Mouse (Mus musculus) monocyte, adult 2 months (primary cell): ENCODE results near the gene Lrrc19.
"Not testable (repeated sequence)": the region's sequence is repeated elsewhere in the genome, so short reads cannot be mapped to it uniquely, and the experiment has no call there.

ENCODE experiments used
- DNase-seq, 2 experiments: peaks; one replicate each; pipeline ENCODE4 v3.0.0; 2022; ENCODE audit warnings: low spot score in 2 of 2, low read depth in 1 of 2

Lrrc19 gene

DNA sequence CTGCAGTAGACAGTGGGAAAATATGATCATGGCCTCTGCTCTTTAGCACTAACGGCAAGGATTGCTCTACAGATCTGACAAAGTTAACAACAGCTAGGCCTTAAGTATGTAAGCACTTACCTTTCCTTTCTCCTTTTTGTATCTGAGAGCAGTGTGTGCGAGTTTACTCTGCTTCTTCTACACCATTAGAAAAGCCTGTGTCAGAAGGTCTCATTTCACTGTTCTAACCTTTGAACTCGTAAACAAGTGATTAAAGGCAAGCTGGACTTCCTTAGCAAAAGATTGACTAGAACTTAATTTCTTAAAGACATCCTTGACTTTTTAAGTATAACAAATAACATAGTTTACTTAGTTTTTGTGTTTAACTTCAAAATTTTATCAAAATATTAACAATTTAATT lies at the start of gene Lrrc19:
Gene Lrrc19, minus strand, starts transcription at position 225 of the 400 bp plus-strand sequence.
- DNase-seq: no peak

DNA sequence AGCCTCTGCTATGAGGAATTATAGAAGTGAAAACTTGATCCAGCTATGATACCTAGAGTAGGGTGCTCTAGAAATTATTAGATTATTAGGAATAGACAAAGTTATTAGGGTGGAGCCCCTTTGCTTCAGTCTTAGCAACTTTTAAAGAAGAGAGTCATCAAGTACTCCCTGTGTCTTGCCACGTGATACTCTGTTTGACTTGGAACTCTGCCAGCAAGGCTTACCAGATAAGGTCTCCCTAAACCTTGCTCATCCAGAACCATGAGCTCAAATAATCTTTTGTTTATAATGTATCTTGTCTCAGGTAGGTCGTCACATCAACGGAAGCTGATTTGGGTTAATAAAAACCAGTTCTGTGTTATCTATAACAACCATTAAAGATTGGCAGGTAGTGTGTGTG lies 46.4 kb upstream of the Lrrc19 start:
- no peak for DNase-seq

DNA sequence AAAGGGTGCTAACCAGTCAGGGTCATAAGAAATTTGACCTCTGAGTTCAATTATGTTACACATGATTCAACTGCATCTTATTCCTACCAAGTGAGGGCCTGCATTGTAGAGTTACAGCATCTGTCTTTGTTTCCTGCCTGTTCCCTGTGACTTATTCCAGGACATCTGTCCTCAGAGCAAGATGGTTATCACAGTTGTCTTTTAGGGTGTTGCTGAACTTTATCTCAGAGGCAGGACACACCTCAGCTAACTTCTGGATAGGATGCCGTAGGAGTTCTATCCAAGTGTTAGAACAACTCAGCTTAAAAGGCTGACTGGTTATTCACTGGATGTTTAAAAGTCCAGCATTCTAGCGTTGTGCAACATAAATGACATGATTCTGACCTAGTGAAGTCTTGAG lies 42.2 kb upstream of the Lrrc19 start:
- DNase-seq: no peak

DNA sequence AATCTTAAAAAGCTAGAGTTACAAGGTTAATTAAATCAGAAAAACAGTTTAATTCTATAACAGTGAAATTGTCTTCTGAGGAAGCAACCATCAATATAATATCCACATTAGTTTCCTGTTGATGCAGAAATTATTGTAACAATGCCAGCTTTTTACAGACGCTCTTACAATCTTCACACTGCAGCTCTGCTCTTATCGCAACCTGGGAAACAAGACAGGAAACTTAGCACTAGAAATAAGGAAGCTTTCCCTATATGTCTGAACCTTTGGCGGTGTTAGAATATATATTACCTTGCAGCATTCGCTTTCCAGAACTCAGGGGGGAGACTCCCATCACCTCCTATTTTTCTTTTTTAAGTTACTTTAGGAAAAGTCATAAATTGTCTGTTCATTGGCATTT lies 41.1 kb upstream of the Lrrc19 start:
- DNase-seq: no peak

DNA sequence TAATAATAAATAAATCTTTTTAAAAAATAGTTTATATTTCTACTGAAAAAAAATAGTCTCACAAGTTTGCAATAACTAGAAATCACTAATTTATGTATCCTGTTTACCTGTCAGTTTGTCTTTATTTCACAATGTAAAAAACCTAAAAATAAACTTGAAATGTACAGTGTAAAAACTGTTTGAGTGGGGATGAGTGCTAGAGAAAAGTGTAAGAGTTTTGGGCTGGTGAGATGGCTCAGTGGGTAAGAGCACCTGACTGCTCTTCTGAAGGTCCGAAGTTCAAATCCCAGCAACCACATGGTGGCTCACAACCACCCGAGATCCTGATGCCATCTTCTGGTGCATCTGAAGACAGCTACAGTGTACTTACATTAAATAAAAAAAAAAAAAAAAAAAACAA lies 39.9 kb upstream of the Lrrc19 start:
- not testable (repeated sequence) for DNase-seq

DNA sequence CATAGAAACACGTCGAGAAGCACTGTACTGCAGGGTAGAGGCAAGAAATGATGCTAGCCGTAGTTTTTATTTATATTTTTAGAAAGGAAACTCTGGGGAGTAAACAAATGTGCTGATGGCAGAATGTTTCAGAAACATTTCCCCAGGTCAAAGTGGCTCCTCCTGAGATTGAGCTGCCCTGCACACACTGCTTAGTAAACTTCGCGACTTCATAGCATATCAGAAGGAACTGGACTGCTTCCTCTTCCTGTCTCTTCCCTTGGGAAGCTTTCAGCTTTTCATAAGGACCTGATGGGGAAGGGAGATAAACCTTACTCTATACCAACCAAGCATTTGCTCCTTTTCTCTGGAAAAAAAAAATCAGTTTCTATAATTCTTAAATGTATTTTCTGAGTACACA lies 33.4 kb upstream of the Lrrc19 start:
- DNase-seq: no peak

DNA sequence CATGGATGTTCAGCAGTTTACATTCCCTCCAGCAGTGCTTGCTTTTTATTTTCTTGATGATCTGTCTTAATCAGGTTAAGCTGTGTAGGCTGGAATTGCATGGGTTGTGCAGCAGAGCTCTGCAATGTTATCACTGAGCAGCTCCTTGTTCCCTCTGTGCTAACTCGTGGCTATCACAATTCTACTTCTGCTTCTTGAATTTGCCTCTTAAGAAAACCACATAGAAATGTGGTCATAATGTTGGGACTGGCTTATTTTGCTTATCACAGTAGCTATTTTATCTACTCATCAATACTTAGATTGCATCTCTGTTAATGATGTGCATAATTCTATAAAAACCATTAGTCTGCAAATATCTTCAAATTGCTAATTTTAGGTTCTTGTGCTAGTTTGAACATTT lies 32.1 kb upstream of the Lrrc19 start:
- DNase-seq: no peak

DNA sequence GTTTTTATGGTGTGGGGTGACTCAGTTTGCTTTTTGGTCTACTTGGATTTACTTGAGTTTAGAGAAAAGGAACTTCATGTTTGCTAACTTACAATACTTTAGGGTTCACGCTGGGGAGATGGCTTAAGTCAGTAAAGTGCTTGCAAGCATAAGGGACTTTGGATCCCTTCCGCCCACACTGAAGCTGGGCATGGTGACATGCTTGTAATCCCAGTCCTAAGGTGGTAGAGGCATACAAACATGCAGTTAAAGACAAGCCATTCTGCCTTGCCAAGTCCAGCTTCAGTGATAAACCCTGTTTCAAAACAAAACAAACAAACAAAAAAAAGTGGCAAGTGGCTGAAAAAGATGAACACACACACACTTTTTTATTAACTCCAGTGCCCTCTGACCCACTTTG lies 31.2 kb upstream of the Lrrc19 start:
- no peak for DNase-seq

DNA sequence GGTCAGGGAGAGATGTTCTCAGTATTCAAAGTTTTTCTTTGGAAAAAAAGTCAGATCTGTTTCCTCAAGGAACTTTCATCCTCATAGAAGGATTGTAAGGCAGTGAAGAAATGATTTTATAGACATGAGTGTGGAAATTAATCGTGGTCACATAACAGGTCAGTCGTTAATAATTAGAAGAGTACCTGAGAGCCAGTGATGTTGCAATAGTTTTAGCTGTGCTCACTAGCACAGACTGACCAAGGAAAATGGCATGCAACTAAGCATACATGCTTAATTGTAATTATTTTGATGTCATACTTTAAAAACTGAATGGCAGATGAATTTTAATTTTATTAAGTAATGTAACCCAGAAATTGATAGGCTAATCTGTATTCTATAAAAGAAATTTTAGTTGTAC lies 30.7 kb upstream of the Lrrc19 start:
- no peak for DNase-seq

DNA sequence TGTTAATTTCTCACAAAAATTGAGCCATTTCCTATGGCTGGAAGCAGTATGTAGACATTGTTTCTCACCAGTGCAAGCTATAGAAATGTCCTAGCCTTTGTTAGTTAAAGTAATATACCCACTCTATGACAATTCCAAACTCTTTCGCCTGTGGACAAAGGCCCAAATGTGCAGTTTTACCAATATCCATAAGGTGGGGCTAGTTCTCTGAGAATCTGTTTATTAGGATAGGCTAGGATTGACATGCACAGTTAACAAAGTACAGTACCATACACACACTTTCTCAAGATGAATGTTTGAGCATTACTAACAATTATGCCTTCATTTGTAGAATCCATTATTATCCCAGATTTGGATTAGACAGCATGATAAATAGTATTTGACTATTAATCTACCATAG lies 19.8 kb upstream of the Lrrc19 start:
- no peak for DNase-seq

DNA sequence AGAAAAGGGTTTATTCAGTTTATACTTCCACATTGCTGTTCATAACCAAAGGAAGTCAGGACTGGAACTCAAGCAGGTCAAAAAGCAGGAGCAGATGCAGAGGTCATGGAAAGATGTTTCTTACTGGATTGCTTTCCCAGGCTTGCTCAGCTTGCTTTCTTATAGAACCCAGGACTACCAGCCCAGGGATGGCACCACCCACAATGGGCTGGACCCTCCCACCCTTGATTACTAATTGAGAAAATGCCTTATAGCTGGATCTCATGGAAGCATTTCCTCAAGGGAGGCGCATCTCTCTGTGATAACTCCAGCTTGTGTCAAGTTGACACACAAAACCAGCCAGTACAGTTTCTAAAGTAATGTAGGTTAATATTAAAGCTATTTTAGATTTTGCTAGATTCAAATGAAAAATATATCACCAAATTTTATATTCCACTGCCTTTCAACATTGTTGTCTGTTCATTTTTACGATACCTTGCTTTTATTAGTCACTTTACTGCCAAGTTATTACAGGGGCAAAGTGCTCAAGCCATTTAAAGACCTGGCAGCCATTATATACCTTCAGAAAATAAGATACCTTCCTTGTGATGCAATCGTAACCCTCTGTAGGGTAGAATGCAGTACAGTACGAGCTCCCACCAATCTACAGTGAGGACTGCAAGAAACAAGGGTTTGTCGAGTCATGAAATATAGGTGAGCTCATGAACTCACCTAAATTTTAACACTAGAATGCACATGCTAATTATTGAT lies 657 bp upstream of the Lrrc19 start:
- DNase-seq: not testable (repeated sequence)

DNA sequence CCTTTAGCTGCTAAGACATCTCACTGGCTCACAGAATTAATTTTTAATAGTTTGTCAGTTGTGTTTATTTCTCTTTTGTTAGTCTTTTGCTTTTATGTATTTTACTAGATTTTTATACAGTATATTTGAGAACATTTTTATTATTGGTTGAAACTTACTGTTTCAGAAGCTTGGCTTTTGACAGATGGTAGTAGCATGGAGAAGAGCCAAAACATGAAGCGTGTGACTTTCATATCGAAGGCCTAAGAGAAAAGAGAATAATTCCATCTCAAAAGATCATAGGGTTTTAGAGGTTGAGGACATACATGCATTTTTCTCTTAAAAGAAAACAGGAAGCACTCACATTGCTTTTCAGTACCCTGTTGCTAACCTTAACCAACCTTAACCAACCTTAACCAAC lies 6.8 kb downstream of the Lrrc19 start:
- DNase-seq: no peak

DNA sequence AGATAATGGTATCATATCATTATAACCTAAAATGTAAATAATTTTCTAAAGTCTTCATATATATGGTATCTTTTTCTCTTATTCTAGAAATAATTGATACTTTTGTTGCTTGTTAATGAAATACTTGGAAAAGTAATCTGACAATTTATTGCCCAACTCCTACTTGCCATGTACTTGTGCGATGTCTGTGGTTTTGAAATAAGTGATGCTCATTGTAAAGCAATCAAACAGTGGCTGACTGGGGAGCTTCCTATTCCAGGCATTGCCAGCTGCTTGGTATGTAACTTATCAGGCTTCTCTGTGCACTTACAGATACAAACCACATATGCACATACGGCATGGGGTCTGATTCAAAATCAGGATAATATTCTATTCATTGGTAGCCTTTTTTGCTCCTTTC lies 29.9 kb downstream of the Lrrc19 start:
- DNase-seq: no peak

DNA sequence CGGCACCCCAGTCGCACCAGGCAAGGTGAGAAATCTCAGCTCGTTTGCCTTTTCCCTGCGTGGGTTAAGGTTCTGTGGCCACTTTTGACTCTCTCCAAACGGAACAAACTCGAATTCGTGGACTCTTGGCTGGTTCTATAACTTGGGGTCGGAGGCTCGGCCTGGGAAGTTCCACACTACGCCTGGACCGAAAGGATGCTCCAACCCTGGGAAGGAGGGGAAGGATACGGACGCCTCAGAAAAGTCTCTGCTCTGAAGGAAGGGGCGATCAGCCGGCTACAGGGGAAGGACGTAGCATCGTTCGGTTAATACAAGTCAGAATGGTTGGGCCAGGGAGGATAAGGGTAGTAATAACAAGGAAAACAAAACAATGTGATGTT lies 35.3 kb downstream of the Lrrc19 start:
- DNase-seq: no peak

DNA sequence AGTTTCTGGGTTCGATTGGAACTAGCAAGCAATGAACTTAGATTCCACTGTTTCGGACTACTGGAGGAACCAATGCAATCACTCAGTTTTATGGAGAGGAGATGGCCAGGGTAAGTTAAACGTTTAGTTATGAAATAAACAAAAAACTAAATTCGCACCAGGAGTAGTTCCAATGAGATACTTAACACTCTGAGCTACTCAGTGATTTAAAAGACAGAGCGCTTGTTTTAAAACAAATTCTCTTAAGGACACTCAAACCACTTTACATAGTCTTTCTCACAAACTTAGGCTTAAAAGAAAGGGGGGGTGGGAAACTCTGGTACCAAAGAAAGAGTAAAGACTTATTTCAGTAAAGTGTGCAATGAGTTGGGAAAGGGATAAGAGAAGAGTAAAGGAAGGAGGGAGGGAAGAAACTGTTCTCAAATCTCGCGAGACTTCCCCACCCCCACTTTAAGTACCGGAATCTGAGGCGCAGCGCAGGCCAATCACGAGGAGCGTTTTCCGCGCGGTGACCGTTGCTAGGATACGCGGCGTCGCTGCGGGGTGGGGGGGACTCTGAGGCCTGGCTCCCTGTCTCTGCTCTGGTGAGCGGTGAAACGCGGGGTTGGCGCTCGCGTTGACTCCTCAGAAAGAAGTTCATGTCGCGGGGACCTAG lies 35.8 kb downstream of the Lrrc19 start, which contains the start of gene Ift74:
Gene Ift74, plus strand, starts transcription at position 520 of the 655 bp plus-strand sequence.
- DNase-seq: peak; percentile 69 to 70

DNA sequence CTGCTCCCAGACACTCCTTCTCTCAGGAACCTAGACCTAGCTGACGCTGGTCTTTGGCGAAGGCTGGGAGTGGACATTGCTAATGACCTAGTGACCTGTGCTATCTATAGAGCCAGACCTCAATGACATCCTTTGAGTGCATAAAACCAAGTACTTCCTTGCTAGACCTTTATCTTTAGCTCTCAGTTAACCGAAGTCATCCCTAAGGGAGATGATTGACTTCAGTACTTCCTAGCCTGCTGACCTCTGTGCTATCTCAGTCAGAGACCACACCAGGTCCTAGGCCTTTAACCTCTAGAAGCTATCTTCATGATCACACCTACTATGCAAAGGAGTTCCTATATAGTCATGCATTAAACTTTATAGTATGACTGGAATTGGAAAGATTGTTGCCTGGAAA lies 39.6 kb downstream of the Lrrc19 start:
- no peak for DNase-seq

DNA sequence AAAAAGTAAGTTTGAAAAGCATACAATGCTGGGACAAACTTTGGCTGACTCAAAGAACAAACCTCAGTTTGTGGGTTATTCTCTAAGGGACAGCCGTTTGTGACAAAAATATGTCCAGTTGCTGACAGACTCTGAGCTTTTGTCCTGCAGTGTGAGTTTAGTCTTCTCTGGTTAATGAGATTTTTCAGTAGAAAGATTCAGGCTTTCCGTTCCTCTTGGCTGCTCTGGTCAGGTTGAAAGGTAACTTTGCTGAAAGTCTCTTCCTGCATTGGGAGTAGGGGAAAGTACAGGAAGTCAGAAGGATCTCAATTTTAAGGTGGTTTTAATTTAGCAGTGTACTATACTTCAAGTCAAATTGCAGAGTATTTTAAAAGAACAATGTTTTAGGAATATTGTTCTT lies 44.4 kb downstream of the Lrrc19 start:
- no peak for DNase-seq

DNA sequence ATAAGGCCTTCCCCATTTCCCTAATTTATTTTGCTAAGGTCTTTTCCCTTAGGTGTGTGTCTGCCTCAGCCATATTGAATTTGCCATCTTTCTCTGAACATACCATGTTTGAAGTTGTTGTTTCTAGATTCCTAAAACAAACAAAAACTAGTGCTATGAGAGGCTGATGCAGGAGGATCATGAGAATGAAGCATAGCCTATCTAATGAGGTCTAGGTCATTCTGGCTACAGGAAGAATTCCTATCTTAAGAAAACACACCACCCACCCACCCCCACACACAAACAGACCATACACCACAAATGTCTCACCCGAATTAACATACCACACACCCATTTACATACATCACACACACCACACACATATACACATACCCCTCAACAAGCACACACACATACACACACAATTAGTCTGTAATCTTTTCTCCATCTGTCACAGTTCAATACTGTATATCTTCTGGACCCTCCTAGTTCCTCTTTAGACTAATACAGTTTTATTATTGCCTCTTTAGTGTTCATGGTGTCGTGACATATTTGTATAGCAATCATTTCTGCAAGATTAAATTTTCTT lies 45.4 kb downstream of the Lrrc19 start:
- DNase-seq: no peak

DNA sequence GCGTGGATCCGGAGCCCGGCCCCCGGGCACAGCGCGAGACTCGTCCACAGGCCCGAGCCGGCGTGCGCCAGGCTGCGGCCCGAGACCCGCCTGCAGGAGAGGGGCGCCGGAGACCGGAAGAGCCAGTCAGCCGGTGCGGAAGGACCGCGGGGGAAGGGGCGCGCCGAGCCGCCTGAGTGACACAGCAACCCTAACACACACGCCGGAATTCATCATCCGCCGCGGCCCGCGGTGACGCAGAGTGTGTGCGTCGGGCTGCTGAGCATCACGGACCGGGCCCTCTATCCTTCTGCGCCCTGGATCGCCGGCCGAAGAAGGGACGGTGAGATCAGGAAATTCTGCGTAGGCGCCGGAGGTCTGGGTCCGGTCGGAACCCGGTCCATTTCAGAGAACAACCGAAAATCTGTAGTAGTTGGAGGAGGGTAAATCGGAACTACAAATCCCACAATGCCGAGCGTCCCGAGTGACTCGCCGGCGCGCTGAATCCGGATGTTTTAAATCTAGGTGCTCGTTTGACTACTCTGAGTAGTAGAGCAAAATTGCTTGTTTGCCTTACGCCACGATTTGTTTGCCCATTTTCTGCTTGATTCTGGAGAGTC lies 46.8 kb downstream of the Lrrc19 start, which contains the start of gene Plaa:
Gene Plaa, minus strand, starts transcription at position 214 of the 599 bp plus-strand sequence.
- peak; percentile 69 to 85 for DNase-seq

DNA sequence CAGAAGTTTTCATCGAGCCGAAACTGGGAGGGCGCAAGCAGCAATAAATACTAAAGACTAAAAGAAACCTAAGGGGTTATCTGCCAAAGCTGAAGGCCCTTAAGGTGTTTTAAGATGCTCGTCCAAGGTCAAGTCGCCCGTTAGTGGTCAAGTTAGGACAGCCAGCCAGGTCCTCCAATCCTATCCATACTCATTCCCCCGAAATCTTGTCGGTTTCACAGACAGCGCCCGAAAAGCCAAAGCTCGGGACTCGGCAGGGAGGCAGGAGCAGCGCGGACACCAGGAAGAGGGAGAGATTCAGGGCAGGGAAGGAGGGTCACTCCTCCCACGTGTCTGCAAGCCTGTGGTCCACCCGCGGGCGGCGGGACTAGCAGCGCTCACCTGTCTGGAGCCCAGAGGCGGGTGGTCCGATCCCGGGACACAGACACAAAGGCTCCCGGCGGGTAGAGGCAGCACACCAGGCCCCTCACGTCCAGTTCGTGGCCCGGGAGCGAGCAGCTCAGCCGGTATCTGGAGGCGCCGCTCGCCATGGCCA lies 47.4 kb downstream of the Lrrc19 start:
- no peak for DNase-seq

DNA sequence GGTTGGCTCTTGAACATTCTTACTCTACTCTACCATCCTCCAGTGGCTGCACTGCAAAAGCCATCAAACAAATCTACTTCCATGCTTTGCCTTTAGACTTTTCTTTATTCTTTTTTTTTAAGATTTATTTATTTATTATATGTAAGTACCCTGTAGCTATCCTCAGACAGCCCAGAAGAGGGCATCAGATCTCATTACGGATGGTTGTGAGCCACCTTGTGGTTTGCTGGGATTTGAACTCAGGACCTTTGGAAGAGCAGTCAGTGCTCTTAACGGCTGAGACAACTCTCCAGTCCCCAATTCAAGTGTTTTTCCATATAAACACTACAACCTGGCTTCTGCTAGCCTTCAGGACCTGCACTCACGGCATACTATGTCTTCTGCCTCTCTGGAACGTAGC lies 48.5 kb downstream of the Lrrc19 start:
- DNase-seq: no peak

DNA sequence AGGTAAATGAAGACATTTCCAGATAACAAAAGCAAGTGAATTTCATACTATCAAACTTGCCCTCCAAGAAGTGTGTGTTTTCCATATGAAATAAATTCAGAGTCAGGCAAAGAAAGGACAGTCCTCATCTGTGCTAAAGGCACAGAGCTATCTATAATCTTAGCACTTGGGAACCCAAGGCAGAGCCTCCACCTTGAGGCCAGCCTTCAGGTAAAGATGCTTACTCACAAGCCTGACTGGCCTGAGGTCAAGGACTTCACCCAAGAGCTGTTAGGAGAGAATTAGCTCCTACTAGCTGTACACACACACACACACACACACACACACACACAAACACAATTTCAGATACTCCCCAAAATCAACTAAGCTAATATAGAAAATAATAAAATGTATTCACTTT lies 57.2 kb downstream of the Lrrc19 start:
- DNase-seq: no peak
